Mouse (Mus musculus): ENCODE results near the gene 2310009B15Rik. TPM values are rescaled to one million over a fixed set of nuclear protein-coding genes. Genes with fewer than 3 reads are reported as not detected.
"Not testable (repeated sequence)": the region's sequence is repeated elsewhere in the genome, so short reads cannot be mapped to it uniquely, and the experiment has no call there.

2310009B15Rik gene
- 44.1 and 46.0 TPM in 2 replicates for polyA plus RNA-seq (2015; fragmentation: Nextera tagmentation; extraction: Ambion mirVana)

DNA sequence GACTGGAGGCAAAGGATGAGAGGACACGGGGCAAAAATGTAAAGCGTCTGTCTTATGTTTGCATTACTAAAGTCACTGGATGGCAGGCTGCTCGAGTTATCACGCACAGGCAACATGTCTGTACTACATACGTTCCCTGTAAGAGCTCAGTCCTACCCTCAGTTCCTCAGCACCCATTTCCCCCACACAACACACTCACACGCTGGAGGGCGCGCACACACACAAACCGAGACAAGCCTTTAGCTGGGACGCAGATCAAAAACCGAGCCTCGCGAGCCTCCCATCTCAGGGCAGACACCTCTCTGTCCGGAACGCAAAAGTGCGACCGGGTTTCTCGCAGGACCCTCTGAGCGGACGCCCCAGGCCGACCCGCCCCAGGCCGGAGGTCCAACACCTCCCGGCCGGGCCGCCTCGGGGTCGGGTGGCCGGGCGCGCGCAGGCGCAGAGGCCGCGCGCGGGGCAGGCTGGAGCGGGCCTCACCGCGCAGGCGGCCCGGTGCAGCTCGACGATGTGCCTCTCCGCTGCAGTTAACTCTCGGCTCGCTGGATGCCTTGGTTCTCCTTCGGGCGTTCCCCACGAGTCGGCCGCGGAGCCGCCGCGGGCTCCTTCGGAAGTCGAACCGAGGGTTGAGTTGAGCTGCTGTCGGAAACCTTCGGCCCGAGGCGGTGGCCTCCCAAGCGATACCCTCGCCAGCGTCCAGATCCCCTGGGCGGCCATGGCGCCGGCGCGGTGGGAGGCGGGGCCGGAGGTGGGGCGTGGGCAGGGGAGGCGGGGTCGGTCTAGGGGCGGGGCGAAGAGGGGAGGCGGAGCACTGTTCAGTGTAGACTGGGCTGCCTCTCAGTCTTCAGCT lies at the start of gene 2310009B15Rik:
TSS of gene 2310009B15Rik (minus strand) at position 752 of the 850 bp plus-strand sequence.
- not testable (repeated sequence) for H3K9me3 ChIP-seq, H3K36me3 ChIP-seq, H3K27me3 ChIP-seq
- peak within 1 kb of the TSS; percentile 47 for H3K4me3 ChIP-seq
- peak within 1 kb of the TSS; percentile 86; the same call in 1 of the 2 replicates for H3K27ac ChIP-seq
- H3K9ac ChIP-seq: peak within 1 kb of the TSS; percentile 72
- H3K4me1 ChIP-seq: peaks cover 19% of the 10 kb centered on the region
- ATAC-seq (ENCODE audit: low FRiP score, low read depth): peak; percentile 99
- peak within 1 kb of the TSS; percentile 41 for H3K4me2 ChIP-seq (replicated peaks)
- 0% methylated on average over 40 of the region's 79 CpGs for WGBS

- no peak overlapping the region for H3K4me2 ChIP-seq (replicated peaks)
- H3K9me3 ChIP-seq: no peaks in the 10 kb centered on the region
- no peak for ATAC-seq (ENCODE audit: low FRiP score, low read depth)
- no peaks in the 10 kb centered on the region for H3K27me3 ChIP-seq
- no peak overlapping the region for H3K4me3 ChIP-seq
- H3K4me1 ChIP-seq: no peaks in the 10 kb centered on the region
- WGBS: 76% methylated on average over 3 of the region's 3 CpGs
- no peak overlapping the region for H3K9ac ChIP-seq
- no peak overlapping the region for H3K27ac ChIP-seq
- H3K36me3 ChIP-seq: no peaks in the 10 kb centered on the region
Observed at GRCm38 (mm10) chr1:138906256-138906655, 49.6 kb upstream of the 2310009B15Rik start.

- no peak for ATAC-seq (ENCODE audit: low FRiP score, low read depth)
- Histone ChIP-seq H3K9ac (no peak overlapping the region), H3K4me3 (no peak overlapping the region), H3K9me3 (no peaks in the 10 kb centered on the region), H3K4me2 (replicated peaks) (no peak overlapping the region), H3K4me1 (no peaks in the 10 kb centered on the region), H3K27ac (no peak overlapping the region), H3K36me3 (no peaks in the 10 kb centered on the region), H3K27me3 (no peaks in the 10 kb centered on the region)
- WGBS: 92% methylated on average over 3 of the region's 3 CpGs
Observed at GRCm38 (mm10) chr1:138905092-138905765, 48.6 kb upstream of the 2310009B15Rik start.

- 94% methylated on average over 5 of the region's 5 CpGs for WGBS
- Histone ChIP-seq H3K27ac (no peak overlapping the region), H3K36me3 (no peaks in the 10 kb centered on the region), H3K4me1 (no peaks in the 10 kb centered on the region), H3K9me3 (no peaks in the 10 kb centered on the region), H3K9ac (no peak overlapping the region), H3K4me2 (replicated peaks) (no peak overlapping the region), H3K4me3 (no peak overlapping the region), H3K27me3 (no peaks in the 10 kb centered on the region)
- no peak for ATAC-seq (ENCODE audit: low FRiP score, low read depth)
Observed at GRCm38 (mm10) chr1:138903894-138904293, 47.2 kb upstream of the 2310009B15Rik start.

DNA sequence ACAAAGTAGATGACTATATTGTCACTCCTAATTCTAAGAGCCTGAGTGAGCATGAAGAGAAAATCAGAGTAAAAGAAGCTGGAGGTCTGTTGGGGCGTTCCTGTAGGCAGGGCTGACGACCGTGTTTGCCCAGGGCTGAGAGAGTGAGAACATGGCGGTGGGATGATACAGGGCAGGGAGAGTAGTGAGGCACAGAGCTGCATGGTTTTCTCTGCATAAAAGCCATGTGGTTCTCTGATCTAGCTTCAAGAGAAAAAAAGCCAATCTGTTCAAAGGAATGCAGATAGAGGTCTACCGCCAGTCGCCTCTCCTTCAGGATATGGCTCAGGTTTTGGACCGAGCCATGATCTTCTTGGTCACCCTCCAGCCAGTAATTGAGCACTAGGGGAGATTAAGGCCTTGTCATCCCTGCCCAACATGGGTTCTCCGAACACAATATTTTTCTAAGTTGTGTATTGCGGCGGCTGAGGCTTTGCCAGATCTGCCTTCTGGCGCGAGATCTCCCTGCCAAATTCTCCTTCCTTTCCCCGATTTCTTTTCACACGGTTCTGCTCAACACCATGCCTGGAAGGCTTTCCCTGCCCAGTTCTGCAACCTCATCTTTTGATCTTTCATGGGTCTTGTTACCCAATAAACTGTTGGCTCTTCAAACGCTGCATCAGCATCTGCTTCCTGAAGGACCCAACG lies 44.9 kb upstream of the 2310009B15Rik start:
- Histone ChIP-seq H3K27ac (no peak overlapping the region), H3K9me3 (no peaks in the 10 kb centered on the region), H3K4me2 (replicated peaks) (no peak overlapping the region), H3K4me1 (no peaks in the 10 kb centered on the region), H3K36me3 (no peaks in the 10 kb centered on the region), H3K9ac (no peak overlapping the region), H3K27me3 (no peaks in the 10 kb centered on the region), H3K4me3 (no peak overlapping the region)
- ATAC-seq (ENCODE audit: low FRiP score, low read depth): no peak; the same call in 1 of the 2 replicates
- 77% methylated on average over 16 of the region's 16 CpGs for WGBS

DNA sequence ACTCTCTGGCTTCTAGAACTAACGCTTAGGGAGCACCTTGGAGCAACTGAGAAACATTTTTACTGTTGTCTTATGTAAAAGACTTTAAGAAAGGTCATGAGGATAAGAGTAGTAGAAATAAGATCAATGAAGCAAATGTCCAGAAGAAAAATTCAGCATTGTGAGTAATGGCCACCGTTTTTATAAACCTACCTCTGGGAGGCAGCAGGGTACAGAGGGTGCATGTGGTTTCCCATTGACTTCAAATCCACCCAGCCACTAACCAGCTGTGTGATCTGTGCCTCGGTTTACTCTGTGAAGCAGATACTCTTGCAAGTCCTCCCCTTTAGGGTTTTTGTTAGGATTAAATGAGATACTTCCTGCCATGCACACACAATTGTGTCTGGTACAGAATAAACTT lies 39.4 kb upstream of the 2310009B15Rik start:
- no peaks in the 10 kb centered on the region for H3K9me3 ChIP-seq
- no peaks in the 10 kb centered on the region for H3K36me3 ChIP-seq
- no peak overlapping the region for H3K4me2 ChIP-seq (replicated peaks)
- no peak overlapping the region for H3K4me3 ChIP-seq
- no peak overlapping the region for H3K27ac ChIP-seq
- 84% methylated on average over 3 of the region's 3 CpGs for WGBS
- no peaks in the 10 kb centered on the region for H3K27me3 ChIP-seq
- no peak for ATAC-seq (ENCODE audit: low FRiP score, low read depth)
- no peak overlapping the region for H3K9ac ChIP-seq
- no peaks in the 10 kb centered on the region for H3K4me1 ChIP-seq

DNA sequence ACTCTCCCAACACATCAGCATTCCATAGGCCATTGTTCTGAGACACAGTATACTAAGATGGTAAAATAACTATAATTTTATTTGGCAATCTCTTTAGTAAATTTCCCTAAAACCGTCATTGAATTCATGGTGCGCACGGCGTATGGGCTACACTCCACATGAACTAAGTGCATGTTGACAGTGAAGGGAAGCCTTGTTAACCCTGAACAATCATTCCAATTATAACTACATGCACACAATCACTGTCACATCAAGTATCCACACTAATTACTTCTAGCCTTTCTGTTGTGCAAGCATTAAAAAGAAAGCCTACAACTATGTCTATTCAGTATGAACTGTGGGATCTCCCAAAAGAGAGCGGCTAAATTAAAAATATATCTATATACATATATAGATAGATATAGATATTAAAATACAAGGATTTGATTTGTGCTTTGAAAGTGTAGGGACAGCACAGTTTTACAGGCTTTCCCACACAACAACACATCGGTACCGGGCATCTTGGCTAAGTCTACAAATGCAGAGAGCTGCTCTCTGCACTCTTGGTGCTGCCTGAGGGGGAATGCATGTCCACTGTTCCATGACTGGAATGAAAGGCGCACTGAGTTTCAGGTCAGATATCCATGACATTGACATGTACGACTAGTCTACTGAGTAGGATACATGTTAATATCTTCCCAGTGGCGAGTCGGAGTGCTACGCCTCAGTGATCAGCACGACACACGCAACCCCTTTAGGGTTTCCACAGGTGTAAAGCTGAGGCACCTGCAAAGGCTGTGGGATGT lies 21.0 kb upstream of the 2310009B15Rik start:
- Histone ChIP-seq H3K27me3 (no peaks in the 10 kb centered on the region), H3K4me2 (replicated peaks) (no peak overlapping the region), H3K4me3 (no peak overlapping the region), H3K4me1 (0 out of 2 replicates have a peak, but pooled peaks cover 8% of the 10 kb centered on the region), H3K27ac (no peak overlapping the region), H3K9ac (no peak overlapping the region), H3K36me3 (no peaks in the 10 kb centered on the region), H3K9me3 (0 out of 2 replicates have a peak, but pooled peaks cover 8% of the 10 kb centered on the region)
- WGBS: 93% methylated on average over 14 of the region's 14 CpGs
- ATAC-seq (ENCODE audit: low FRiP score, low read depth): no peak

GRCm38 (mm10) chr1:138876371-138877045 lies 19.9 kb upstream of the 2310009B15Rik start:
- peak overlapping the region; percentile 34 for H3K4me3 ChIP-seq
- WGBS: 38% methylated on average over 16 of the region's 16 CpGs
- ATAC-seq (ENCODE audit: low FRiP score, low read depth): peak; percentile 80; the same call in 1 of the 2 replicates
- H3K9ac ChIP-seq: peak overlapping the region; percentile 9; the same call in 1 of the 2 replicates
- H3K27me3 ChIP-seq: no peaks in the 10 kb centered on the region
- H3K9me3 ChIP-seq: 0 out of 2 replicates have a peak, but pooled peaks cover 8% of the 10 kb centered on the region
- peak overlapping the region; percentile 60 for H3K4me2 ChIP-seq (replicated peaks)
- no peaks in the 10 kb centered on the region for H3K36me3 ChIP-seq
- 0 out of 2 replicates have a peak, but pooled peaks cover 8% of the 10 kb centered on the region for H3K4me1 ChIP-seq
- H3K27ac ChIP-seq: no peak overlapping the region

DNA sequence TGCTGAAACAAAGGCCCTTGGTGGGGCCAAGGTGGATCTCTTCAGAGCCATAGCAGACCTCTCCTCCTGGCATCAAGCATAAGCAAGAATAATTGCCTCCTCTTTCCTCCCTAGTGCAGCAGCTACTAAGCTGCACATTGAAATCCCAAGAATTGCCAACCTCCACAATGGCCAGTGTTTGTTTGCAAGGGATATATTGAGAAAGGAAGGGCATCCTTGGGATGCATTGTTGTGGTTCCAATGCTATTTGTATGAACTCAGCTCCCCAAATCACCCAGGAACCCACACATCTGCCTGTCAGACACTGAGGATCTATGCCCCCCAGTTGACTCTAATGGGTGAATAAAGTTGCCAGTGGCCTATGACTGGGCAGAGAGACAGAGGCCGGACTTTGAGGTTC lies 5.8 kb downstream of the 2310009B15Rik start:
- no peaks in the 10 kb centered on the region for H3K9me3 ChIP-seq
- H3K9ac ChIP-seq: no peak overlapping the region
- no peak overlapping the region for H3K27ac ChIP-seq
- ATAC-seq (ENCODE audit: low FRiP score, low read depth): no peak
- peaks cover 12% of the 10 kb centered on the region for H3K36me3 ChIP-seq
- H3K27me3 ChIP-seq: peaks cover 48% of the 10 kb centered on the region
- no peak overlapping the region for H3K4me3 ChIP-seq
- 72% methylated on average over 1 of the region's 1 CpGs for WGBS
- no peak overlapping the region for H3K4me2 ChIP-seq (replicated peaks)
- H3K4me1 ChIP-seq: peaks cover 38% of the 10 kb centered on the region

- H3K4me2 ChIP-seq (replicated peaks): no peak overlapping the region
- no peak overlapping the region for H3K9ac ChIP-seq
- no peak overlapping the region for H3K27ac ChIP-seq
- H3K4me3 ChIP-seq: no peak overlapping the region
- 54% methylated on average over 2 of the region's 4 CpGs for WGBS
- no peaks in the 10 kb centered on the region for H3K9me3 ChIP-seq
- H3K36me3 ChIP-seq: peaks cover 12% of the 10 kb centered on the region
- no peak for ATAC-seq (ENCODE audit: low FRiP score, low read depth)
- peaks cover 38% of the 10 kb centered on the region for H3K4me1 ChIP-seq
- peaks cover 54% of the 10 kb centered on the region for H3K27me3 ChIP-seq
Observed at GRCm38 (mm10) chr1:138850161-138850539, 6.5 kb downstream of the 2310009B15Rik start.
